Mouse (Mus musculus) T-cell, adult 2 months (primary cell): ENCODE data around the gene Fam171a1.

Experiments used
- DNase-seq: peaks from one replicate; pipeline ENCODE4 v3.0.0; 2022; ENCODE audit warnings: low spot score

Gene Fam171a1

GRCm38 (mm10) chr2:3138308-3138707 is 24.3 kb downstream of the Fam171a1 start:
- DNase-seq = no peak

- DNase-seq = no peak
Observed at GRCm38 (mm10) chr2:3139065-3139464, 25.0 kb downstream of the Fam171a1 start.

GRCm38 (mm10) chr2:3139578-3139977 is 25.6 kb downstream of the Fam171a1 start:
- no peak for DNase-seq

- DNase-seq = no peak
Observed at GRCm38 (mm10) chr2:3140585-3140984, 26.6 kb downstream of the Fam171a1 start.

GRCm38 (mm10) chr2:3141804-3142203 is 27.8 kb downstream of the Fam171a1 start:
- DNase-seq = no peak

GRCm38 (mm10) chr2:3144291-3144690 is 30.3 kb downstream of the Fam171a1 start:
- no peak for DNase-seq

GRCm38 (mm10) chr2:3147550-3148157 is 33.6 kb downstream of the Fam171a1 start:
- no peak for DNase-seq

- DNase-seq = no peak
Observed at GRCm38 (mm10) chr2:3148731-3149130, 34.7 kb downstream of the Fam171a1 start.

- no peak for DNase-seq
Observed at GRCm38 (mm10) chr2:3150324-3150723, 36.3 kb downstream of the Fam171a1 start.

GRCm38 (mm10) chr2:3151336-3151735 is 37.3 kb downstream of the Fam171a1 start:
- no peak for DNase-seq

GRCm38 (mm10) chr2:3154091-3154665 is 40.2 kb downstream of the Fam171a1 start:
- DNase-seq = no peak

GRCm38 (mm10) chr2:3154986-3155385 is 41.0 kb downstream of the Fam171a1 start:
- DNase-seq = no peak

- no peak for DNase-seq
Observed at GRCm38 (mm10) chr2:3157030-3157429, 43.0 kb downstream of the Fam171a1 start.

- no peak for DNase-seq
Observed at GRCm38 (mm10) chr2:3157661-3158344, 43.8 kb downstream of the Fam171a1 start.

- DNase-seq = no peak
Observed at GRCm38 (mm10) chr2:3158682-3159412, 44.8 kb downstream of the Fam171a1 start.

- no peak for DNase-seq
Observed at GRCm38 (mm10) chr2:3161578-3161977, 47.6 kb downstream of the Fam171a1 start.

GRCm38 (mm10) chr2:3163501-3164076 is 49.6 kb downstream of the Fam171a1 start:
- DNase-seq = no peak

- DNase-seq = no peak
Observed at GRCm38 (mm10) chr2:3165037-3165600, 51.1 kb downstream of the Fam171a1 start.

- DNase-seq = no peak
Observed at GRCm38 (mm10) chr2:3165890-3166605, 52.0 kb downstream of the Fam171a1 start.

GRCm38 (mm10) chr2:3168719-3169402 is 54.8 kb downstream of the Fam171a1 start:
- DNase-seq = no peak

GRCm38 (mm10) chr2:3169403-3169747 is 55.4 kb downstream of the Fam171a1 start:
- DNase-seq = no peak
